Mouse (Mus musculus) effector memory CD4-positive, alpha-beta T cell, adult 7 months (primary cell): ENCODE data around the gene Hoxb6. TPM values are rescaled to one million over a fixed set of nuclear protein-coding genes. Genes with fewer than 3 reads are reported as not detected.

Experiments used
- polyA plus RNA-seq: library from polyadenylated mRNA; unstranded; fragments of 100-300 nt; shearing (Covaris generic); gene quantifications from one replicate; pipeline ENCODE4 v1.2.1, GENCODE M21; 2017

The Hoxb6 gene
- 0.29 TPM for polyA plus RNA-seq

GRCm38 (mm10) chr11:96291681-96292564 lies at the start of gene Hoxb6:
Hoxb6 (plus strand) TSS chr11:96292476.

GRCm38 (mm10) chr11:96270996-96271540 lies 21.2 kb upstream of the Hoxb6 start, which contains the start of gene Hoxb9:
Hoxb9 (plus strand) TSS chr11:96271457.

GRCm38 (mm10) chr11:96281855-96282570 lies 10.3 kb upstream of the Hoxb6 start, which contains the start of gene Hoxb8:
Hoxb8 (plus strand) TSS chr11:96281905.

GRCm38 (mm10) chr11:96285771-96286738 lies 6.2 kb upstream of the Hoxb6 start, which contains the start of gene Hoxb7:
Hoxb7 (plus strand) TSS chr11:96286623.

GRCm38 (mm10) chr11:96303151-96304099 lies 11.1 kb downstream of the Hoxb6 start, which contains the start of gene Hoxb5:
Hoxb5 (plus strand) TSS chr11:96303336.

GRCm38 (mm10) chr11:96317608-96318367 lies 25.5 kb downstream of the Hoxb6 start, which contains the start of gene Hoxb4:
Hoxb4 (plus strand) TSS chr11:96318267.

GRCm38 (mm10) chr11:96323154-96323553 lies 30.9 kb downstream of the Hoxb6 start, which contains the start of gene Hoxb3:
Hoxb3 (plus strand) TSS chr11:96323326.

GRCm38 (mm10) chr11:96350341-96350624 lies 58.0 kb downstream of the Hoxb6 start, which contains the start of gene Hoxb2:
Hoxb2 (plus strand) TSS chr11:96350525.

Other genes starting within 250 kb of the Hoxb6 start
- 49.6 TPM for gene Ube2z, start 227.1 kb upstream of the Hoxb6 start, polyA plus RNA-seq
- 246 TPM for gene Atp5g1, start 216.8 kb upstream of the Hoxb6 start, polyA plus RNA-seq
- gene Calcoco2, start 180.5 kb upstream of the Hoxb6 start, polyA plus RNA-seq = not detected
- gene Ttll6, start 158.7 kb upstream of the Hoxb6 start, polyA plus RNA-seq = not detected
- not detected for gene Hoxb13, start 98.2 kb upstream of the Hoxb6 start, polyA plus RNA-seq
- not detected for gene Hoxb9, start 21.0 kb upstream of the Hoxb6 start, polyA plus RNA-seq
- not detected for gene Hoxb8, start 10.6 kb upstream of the Hoxb6 start, polyA plus RNA-seq
- not detected for gene Hoxb7, start 5.9 kb upstream of the Hoxb6 start, polyA plus RNA-seq
- 0.33 TPM for gene Hoxb5, start 10.9 kb downstream of the Hoxb6 start, polyA plus RNA-seq
- gene Hoxb4, start 25.8 kb downstream of the Hoxb6 start, polyA plus RNA-seq = not detected
- not detected for gene Hoxb3, start 30.9 kb downstream of the Hoxb6 start, polyA plus RNA-seq
- not detected for gene Hoxb2, start 58.0 kb downstream of the Hoxb6 start, polyA plus RNA-seq
- 0.18 TPM for gene Hoxb1, start 73.3 kb downstream of the Hoxb6 start, polyA plus RNA-seq
- gene Skap1, start 172.1 kb downstream of the Hoxb6 start, polyA plus RNA-seq = 635 TPM